Mouse (Mus musculus): ENCODE results near the gene Efna3. TPM values are rescaled to one million over a fixed set of nuclear protein-coding genes. Genes with fewer than 3 reads are reported as not detected.

Gene Efna3
- total RNA-seq, 2 experiments from 2014 or later = 65.5 to 76.3 TPM

DNA sequence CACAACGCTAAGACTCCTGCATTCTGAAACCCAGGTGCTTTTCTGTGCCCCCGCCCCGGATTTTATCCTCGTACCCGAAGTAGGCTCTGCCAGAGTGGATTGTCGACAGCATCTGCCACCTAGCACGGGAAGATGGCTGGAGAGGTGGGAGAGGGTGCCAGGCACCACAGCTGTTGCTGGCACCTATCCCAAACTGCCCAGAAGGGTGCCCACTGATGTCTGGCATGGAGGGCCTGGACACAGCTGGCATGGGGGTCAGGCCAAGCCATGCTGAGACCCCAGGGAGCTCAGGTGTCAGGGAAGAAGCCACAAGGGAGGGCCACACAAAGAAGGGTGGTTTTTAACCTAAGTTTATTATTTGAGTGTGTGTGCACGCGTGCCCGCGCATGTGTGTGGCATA lies 10.3 kb upstream of the Efna3 start:
- no peak overlapping the region for H3K27ac ChIP-seq
- no peak for TF ChIP-seq CTCF (conservative IDR thresholded peaks at IDR 0.05)
- no peak for DNase-seq (ENCODE audit: low spot score in 2 of 2)

DNA sequence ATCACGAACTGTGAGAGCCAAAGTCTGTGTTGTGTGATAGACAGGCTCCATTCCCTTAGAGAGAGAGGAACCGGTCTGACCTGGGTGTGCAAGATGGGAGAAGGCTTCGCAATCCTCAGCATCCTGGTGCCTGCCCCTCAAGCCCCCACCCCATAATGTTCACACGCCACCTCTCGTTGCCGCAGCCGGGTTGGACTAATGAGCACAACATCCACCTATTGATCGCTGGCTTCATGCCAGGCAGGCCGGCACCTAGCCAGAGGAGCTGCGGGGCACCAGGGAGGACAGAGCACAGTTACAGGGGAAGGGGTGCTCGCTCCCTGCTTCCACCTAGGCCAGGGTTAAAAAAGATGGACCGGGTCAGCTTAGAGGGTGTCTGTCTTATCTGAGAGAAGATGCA lies 9.7 kb upstream of the Efna3 start:
- TF ChIP-seq CTCF (conservative IDR thresholded peaks at IDR 0.05) = no peak
- no peak for DNase-seq (ENCODE audit: low spot score in 2 of 2)
- Histone ChIP-seq H3K27ac (no peak overlapping the region), H3K4me3 (no peak overlapping the region)

More for the DNA sequence above, 10.3 kb upstream of the Efna3 start:
- no peak overlapping the region for H3K4me3 ChIP-seq

- H3K4me3 ChIP-seq = no peak overlapping the region
- H3K27ac ChIP-seq = no peak overlapping the region
- no peak for TF ChIP-seq CTCF (conservative IDR thresholded peaks at IDR 0.05)
- no peak for DNase-seq (ENCODE audit: low spot score in 2 of 2)
Measured at GRCm38 (mm10) chr3:89332013-89332412, 9.2 kb upstream of the Efna3 start.

DNA sequence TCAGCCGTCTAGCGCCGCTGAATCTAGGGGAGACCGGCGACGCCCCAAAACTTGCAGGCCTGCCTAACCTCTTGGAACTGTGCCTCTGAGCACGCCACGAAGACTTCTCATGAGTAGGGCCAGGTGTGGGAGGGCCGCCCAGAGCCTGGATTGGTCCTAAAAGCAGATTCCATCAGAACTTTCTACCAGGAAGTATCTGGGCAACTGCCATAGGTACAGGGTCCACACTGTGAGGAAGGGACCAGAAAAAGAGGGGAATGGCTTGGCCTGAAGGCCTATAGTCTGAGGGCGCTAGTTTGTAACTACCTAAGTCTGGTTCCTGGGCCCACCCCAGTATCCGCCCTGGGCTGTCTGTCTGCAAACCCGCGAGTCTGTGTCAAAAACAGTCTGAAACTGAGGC lies 8.8 kb upstream of the Efna3 start:
- Histone ChIP-seq H3K4me3 (no peak overlapping the region), H3K27ac (no peak overlapping the region)
- no peak for TF ChIP-seq CTCF (conservative IDR thresholded peaks at IDR 0.05)
- DNase-seq (ENCODE audit: low spot score in 2 of 2) = no peak

- no peak for DNase-seq (ENCODE audit: low spot score in 2 of 2)
- Histone ChIP-seq H3K27ac (no peak overlapping the region), H3K4me3 (no peak overlapping the region)
- TF ChIP-seq CTCF (conservative IDR thresholded peaks at IDR 0.05) = no peak
Measured at GRCm38 (mm10) chr3:89330948-89331347, 8.2 kb upstream of the Efna3 start.

- no peak overlapping the region for H3K4me3 ChIP-seq
- no peak overlapping the region for H3K27ac ChIP-seq
- no peak for DNase-seq (ENCODE audit: low spot score in 2 of 2)
- no peak for TF ChIP-seq CTCF (conservative IDR thresholded peaks at IDR 0.05)
Measured at GRCm38 (mm10) chr3:89330346-89330745, 7.6 kb upstream of the Efna3 start.

- Histone ChIP-seq H3K27ac (no peak overlapping the region), H3K4me3 (no peak overlapping the region)
- DNase-seq (ENCODE audit: low spot score in 2 of 2) = no peak
- no peak for TF ChIP-seq CTCF (conservative IDR thresholded peaks at IDR 0.05)
Measured at GRCm38 (mm10) chr3:89328623-89329022, 5.9 kb upstream of the Efna3 start.

DNA sequence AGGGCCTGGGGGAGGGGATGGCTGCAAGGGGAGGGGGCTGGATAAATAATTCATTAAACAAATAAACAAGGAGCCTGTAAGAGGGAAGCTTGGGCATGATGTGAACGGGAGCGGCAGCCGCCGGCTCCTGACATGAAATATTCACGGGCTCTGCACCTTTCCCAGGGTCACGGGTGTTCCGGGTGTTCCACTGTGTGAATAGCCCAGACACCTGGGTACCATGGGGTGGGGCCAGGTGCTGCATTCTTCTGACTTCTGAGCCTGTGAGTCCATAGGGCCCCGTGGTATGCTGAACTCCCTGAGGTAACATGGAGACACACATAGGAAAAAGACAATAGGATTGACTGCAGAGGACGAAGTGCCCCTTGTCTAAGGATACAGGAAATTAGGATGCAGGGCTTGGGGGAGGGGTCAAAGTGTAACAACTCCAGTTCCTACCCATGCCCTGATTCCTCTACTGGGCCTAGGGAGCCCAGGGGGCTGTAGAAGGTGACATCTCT lies 4.7 kb upstream of the Efna3 start:
- no peak overlapping the region for H3K27ac ChIP-seq
- DNase-seq (ENCODE audit: low spot score in 2 of 2) = no peak
- H3K4me3 ChIP-seq = no peak overlapping the region
- no peak for TF ChIP-seq CTCF (conservative IDR thresholded peaks at IDR 0.05)

- Histone ChIP-seq H3K27ac (no peak overlapping the region), H3K4me3 (no peak overlapping the region)
- no peak for DNase-seq (ENCODE audit: low spot score in 2 of 2)
- TF ChIP-seq CTCF (conservative IDR thresholded peaks at IDR 0.05) = no peak
Measured at GRCm38 (mm10) chr3:89325882-89326281, 3.1 kb upstream of the Efna3 start.

DNA sequence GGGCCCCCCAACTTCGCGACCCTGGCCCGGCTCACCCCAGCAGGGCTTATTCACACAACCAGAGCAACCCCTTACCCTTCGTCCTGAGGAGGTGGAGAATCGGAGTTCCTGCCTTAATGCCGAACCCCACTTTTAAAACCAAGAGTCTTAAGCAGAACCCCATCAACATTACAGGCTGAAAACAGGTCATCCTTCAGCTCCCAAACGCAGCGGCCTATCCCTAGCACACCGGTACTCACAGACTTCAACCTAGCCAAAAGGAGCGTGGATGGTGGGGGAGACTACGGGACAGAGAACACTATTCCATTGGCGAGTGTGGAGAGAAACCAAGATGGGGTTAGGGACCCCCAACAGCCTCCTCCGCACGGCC lies 649 bp downstream of the Efna3 start:
- no peak for TF ChIP-seq CTCF (conservative IDR thresholded peaks at IDR 0.05)
- DNase-seq (ENCODE audit: low spot score in 2 of 2) = no peak
- H3K27ac ChIP-seq = peak overlapping the region; percentile 93
- peak overlapping the region; percentile 83 for H3K4me3 ChIP-seq

DNA sequence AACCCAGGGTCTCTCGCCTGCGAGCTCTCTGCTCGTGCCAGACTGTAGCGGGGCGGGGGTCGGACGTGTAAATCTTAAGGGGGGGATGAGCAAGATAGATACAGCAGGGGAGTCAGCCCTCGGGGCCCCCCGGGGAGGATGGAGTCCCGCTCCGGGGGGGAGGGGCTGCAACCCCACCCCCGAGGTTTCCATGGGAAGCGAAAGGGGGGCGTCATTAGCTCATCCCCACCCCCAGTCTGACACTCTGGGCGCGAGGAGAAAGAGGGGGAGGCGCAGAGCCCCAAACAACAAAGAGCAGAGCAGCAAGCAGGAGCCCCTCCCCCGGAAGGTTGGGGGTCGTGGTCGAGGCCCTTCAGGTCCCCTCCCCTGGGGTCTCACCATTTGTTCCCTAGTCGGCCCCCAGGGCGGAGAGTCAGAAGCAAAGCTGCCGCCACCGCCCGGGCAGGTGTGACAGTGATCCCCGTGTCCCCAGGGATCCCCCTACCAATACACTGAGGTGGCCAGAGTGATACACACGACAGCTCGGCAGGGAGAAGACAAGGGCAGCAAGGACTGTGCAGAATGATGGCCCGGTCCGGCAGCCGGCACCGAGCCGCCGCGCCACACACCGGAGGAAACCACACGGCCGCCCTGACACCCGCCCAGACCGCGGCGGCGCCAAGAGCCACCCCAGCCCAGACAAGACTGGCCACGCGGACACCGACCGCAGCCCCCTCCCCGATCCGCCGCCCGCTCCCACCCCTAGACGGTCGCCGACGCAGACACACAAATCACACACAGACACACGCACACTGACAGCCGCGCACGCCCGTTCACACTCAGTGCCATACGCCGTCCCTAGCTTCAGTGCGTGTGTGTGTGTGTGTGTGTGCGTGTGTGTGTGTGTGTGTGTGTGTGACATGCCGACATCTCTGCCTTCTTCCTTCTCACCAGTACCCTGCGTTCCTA lies 1.3 kb downstream of the Efna3 start:
- peak overlapping the region; percentile 93 for H3K27ac ChIP-seq
- no peak for DNase-seq (ENCODE audit: low spot score in 2 of 2)
- TF ChIP-seq CTCF (conservative IDR thresholded peaks at IDR 0.05) = no peak

DNA sequence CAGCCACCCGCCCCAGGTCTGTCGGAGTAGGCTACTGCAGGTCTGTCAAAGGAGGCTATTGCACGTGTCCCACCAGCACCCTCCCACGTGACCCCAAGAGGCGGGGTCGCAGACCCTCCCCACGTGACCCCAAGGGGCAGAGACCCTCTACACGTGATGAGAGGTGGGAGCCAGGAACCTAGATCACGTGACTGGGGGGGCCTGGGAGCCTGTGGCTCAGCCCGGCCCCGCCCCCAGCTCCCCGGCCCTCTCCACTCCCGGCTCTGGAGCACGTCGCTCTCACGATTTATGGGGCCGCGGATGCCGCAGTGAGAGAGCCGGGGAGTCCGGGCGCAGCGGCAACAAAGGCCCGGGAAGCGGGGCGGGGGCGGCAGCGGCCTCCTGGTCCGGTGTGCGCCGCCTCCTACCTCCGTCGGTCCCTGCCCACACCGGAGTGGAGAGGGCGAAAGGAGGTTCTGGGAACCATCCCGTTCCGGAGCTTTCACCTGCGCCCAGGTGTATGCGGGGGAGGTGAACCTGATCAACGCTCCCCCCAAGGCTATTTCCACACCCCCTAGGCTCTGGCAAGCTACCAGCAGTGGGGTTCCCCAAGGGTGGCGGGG lies 2.1 kb downstream of the Efna3 start:
- DNase-seq (ENCODE audit: low spot score in 2 of 2) = no peak
- Histone ChIP-seq H3K4me3 (peak overlapping the region; percentile 83), H3K27ac (peak overlapping the region; percentile 93)
- no peak for TF ChIP-seq CTCF (conservative IDR thresholded peaks at IDR 0.05)

More for the DNA sequence above, 1.3 kb downstream of the Efna3 start:
- peak overlapping the region; percentile 83 for H3K4me3 ChIP-seq

DNA sequence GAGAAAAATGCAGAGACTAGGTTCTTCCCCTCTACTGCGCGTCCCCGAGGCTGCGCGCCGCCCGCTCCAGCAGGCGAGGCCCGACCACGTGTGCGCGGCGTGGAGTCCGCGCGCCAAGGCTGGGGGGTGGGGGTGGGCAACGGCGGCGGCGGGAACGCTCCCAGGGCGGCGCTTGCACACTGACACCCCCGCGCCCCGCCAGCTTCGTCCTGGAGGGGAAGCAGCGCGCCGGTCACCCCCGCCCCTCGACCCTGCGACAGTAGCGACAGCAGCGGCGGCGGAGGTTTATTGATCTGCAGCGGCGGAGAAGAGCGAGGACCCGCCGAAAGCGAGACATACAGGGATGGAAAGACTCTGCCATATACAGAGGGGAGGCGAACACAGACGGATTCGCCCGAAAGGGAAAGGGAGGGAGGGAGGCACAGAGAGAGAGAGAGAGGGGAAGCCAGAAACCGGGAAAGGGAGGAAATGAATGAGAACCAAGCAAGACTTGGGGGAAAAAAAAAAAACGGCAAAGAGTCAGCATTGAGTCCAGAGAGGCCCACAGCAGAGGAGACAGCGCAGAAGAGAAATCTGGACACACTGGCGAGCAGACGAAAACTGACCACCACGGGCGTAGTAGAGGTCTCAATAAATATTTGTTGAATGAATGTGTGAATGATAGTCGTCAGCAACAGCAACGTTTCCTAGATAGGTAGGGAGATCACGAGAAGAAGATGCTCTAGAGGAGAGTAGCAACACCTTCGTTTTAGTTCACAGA lies 3.0 kb downstream of the Efna3 start:
- TF ChIP-seq CTCF (conservative IDR thresholded peaks at IDR 0.05) = no peak
- Histone ChIP-seq H3K27ac (peak overlapping the region; percentile 93), H3K4me3 (peak overlapping the region; percentile 83)
- peak in 1 of 2 experiments; percentile 56 for DNase-seq (ENCODE audit: low spot score in 2 of 2)
